Mouse (Mus musculus) midbrain, embryonic 15.5 days (tissue): Measurements from ENCODE around the gene Ntm. TPM values are rescaled to one million over a fixed set of nuclear protein-coding genes. Genes with fewer than 3 reads are reported as not detected.

Experiments
- ATAC-seq: fragments of 200-750 bp; cut with Nextera tagmentation; replicated peaks from 2 replicates; pipeline ENCODE4 v1.8.0; 2017; ENCODE audit warnings: moderate TSS enrichment
- H3K27ac ChIP-seq: fragments of 300-500 bp; sonication (generic); 2 replicates; pipeline ENCODE4 v1.5.1; 2015; ENCODE audit warnings: mild to moderate bottlenecking, inconsistent platforms
- H3K27me3 ChIP-seq: fragments of 300-500 bp; sonication (generic); replicated peaks from 2 replicates; pipeline ENCODE4 v1.6.1; 2015; ENCODE audit warnings: inconsistent platforms
- H3K36me3 ChIP-seq: fragments of 300-500 bp; sonication (generic); replicated peaks from 2 replicates; pipeline ENCODE4 v1.6.1; 2015; ENCODE audit warnings: inconsistent platforms
- H3K4me1 ChIP-seq: fragments of 300-500 bp; sonication (generic); 2 replicates; pipeline ENCODE4 v1.6.1; 2015; ENCODE audit warnings: inconsistent platforms
- H3K4me2 ChIP-seq: fragments of 300-500 bp; sonication (generic); 2 replicates; pipeline ENCODE4 v1.6.1; 2015; ENCODE audit warnings: inconsistent platforms, mild to moderate bottlenecking, moderate library complexity
- H3K4me3 ChIP-seq: fragments of 300-500 bp; sonication (generic); 2 replicates; pipeline ENCODE4 v1.5.1; 2015; ENCODE audit warnings: mild to moderate bottlenecking, inconsistent platforms
- H3K9ac ChIP-seq: fragments of 300-500 bp; sonication (generic); 2 replicates; pipeline ENCODE4 v1.6.1; 2015; ENCODE audit warnings: mild to moderate bottlenecking, inconsistent platforms
- H3K9me3 ChIP-seq: fragments of 300-500 bp; sonication (generic); 2 replicates; pipeline ENCODE4 v1.6.1; 2016; ENCODE audit warnings: inconsistent platforms
- WGBS: fragments of 180-500 bp; shearing (Covaris S2); methylation state at CpG from one replicate; pipeline ENCODE4 v1.1.7; 2015; ENCODE audit warnings: mixed read lengths; 5-methylcytosine and 5-hydroxymethylcytosine counted together
- polyA plus RNA-seq: library from polyadenylated mRNA; unstranded; fragments of >200 nt; fragmentation: Nextera tagmentation; extraction: Ambion mirVana; gene quantifications from 2 replicates; pipeline ENCODE4 v1.2.1, GENCODE M21; 2015

Ntm gene
- polyA plus RNA-seq, 1 experiment from 2014 or later = 246 TPM

DNA sequence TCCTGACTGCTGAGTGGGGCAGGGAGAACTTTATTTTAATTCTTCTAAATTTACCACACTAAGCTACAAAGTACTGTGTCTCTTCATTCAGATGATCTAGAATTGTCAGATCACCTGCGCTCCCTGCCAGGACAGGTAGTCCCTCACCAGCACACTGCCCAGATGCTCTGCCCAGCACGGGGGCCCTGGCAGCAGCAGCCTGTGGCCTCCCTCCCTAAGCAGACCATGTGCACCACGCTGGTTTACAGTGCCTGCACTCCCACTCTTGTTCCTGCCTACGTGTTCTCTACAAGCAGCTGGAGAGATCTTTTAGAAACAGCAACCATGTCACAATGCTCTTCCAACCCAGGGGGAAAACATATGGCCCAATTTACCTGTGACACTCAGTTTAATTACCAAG lies 490.7 kb downstream of the Ntm start:
- Histone ChIP-seq H3K9ac (no peak overlapping the region), H3K27me3 (no peaks in the 10 kb centered on the region), H3K27ac (no peak overlapping the region), H3K4me3 (no peak overlapping the region), H3K36me3 (no peaks in the 10 kb centered on the region), H3K9me3 (no peaks in the 10 kb centered on the region), H3K4me1 (peaks cover 5% of the 10 kb centered on the region), H3K4me2 (no peak overlapping the region)
- WGBS = 69% methylated on average over 4 of the region's 4 CpGs
- ATAC-seq = no peak

DNA sequence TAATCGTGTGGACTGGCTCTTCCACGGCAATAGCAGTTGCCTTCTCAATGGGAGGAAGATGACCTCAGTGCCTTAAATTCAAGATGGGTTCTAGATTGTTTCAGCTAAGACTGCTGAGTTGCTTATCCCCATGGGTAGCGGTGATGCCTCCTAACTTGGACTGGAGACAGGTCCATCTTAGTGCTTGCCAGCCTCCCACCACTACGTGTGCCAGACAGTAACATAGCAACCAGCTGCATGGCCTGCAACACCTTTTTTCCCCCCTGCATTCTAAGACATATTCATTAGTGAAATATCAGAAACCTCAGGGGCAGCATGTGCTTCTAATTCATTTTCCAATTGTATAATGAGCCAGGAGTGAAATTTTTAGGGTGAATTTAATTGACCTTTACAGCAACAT lies 498.2 kb downstream of the Ntm start:
- whole genome bisulfite sequencing = 76% methylated on average over 4 of the region's 4 CpGs
- Histone ChIP-seq H3K27me3 (no peaks in the 10 kb centered on the region), H3K9me3 (no peaks in the 10 kb centered on the region), H3K4me2 (no peak overlapping the region), H3K27ac (no peak overlapping the region), H3K4me3 (no peak overlapping the region), H3K9ac (no peak overlapping the region), H3K36me3 (no peaks in the 10 kb centered on the region), H3K4me1 (peaks cover 12% of the 10 kb centered on the region)
- ATAC-seq = no peak

DNA sequence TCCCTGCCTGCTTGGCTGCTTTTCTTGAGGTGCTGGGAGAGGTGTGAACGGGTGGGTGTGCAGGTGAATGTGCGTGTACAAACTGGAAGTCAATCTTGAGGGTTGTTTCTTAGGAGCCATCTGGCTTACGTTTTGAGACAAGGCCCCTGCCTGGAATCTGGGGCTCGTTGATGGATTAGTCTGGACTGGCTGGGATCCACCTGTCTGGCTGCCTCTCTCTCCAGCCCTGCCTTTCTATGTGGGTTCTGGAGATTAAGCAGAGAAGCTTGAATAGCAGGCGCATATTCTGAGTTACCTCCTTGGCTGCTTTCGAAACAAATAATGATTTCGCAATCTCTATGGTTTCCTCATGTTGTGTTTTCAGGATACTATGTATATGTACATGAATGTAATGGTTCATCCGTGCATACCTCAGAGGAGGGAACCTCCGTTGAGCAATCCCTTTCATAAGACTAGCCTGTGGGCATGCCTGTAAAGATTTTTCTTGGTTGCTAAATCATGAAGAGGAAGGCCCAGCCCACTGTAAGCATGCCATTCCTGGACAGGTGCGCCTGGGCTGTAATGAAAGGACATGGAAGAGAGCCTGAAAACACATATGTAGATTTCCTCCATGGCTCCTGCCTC lies 499.9 kb downstream of the Ntm start:
- Histone ChIP-seq H3K4me3 (no peak overlapping the region), H3K4me1 (peaks cover 22% of the 10 kb centered on the region), H3K9ac (no peak overlapping the region), H3K9me3 (no peaks in the 10 kb centered on the region), H3K27me3 (no peaks in the 10 kb centered on the region), H3K27ac (no peak overlapping the region), H3K36me3 (no peaks in the 10 kb centered on the region), H3K4me2 (no peak overlapping the region)
- ATAC-seq = no peak
- 83% methylated on average over 10 of the region's 10 CpGs for WGBS

DNA sequence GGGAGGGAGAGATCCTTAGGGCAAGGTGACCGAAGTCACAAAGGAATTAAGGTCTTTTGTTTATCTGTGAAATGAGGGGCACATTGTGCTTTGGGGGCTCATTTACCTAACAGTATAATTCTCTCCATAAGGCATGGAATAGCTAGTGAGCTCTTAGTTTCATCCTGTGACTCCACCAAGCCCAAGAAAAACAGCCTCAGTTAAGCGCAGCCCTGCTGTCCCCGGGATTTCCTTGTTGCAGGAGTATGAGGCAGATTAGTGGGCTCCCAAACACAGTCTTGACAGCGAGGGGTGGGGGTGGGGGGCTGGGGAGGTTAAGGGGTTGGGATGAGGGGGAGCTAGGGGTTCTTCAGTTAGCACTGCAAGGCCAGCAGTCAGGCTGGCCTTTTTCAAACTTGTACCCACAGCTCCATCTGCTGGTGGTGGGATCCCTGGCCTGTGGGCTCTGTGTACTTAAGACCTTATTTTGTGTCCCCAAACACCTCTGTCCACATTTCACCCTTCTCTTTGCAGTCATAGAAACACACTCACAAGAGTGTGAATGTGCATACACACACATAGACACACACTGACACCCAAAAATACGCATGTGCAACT lies 504.9 kb downstream of the Ntm start:
- Histone ChIP-seq H3K9ac (no peak overlapping the region), H3K4me1 (peaks cover 13% of the 10 kb centered on the region), H3K27ac (no peak overlapping the region), H3K9me3 (no peaks in the 10 kb centered on the region), H3K27me3 (no peaks in the 10 kb centered on the region), H3K4me2 (no peak overlapping the region), H3K4me3 (no peak overlapping the region), H3K36me3 (no peaks in the 10 kb centered on the region)
- peak; percentile 71 for ATAC-seq
- 11% methylated on average over 5 of the region's 5 CpGs for WGBS

- Histone ChIP-seq H3K36me3 (no peaks in the 10 kb centered on the region), H3K4me2 (no peak overlapping the region), H3K4me3 (no peak overlapping the region), H3K4me1 (peaks cover 13% of the 10 kb centered on the region), H3K9ac (no peak overlapping the region), H3K27ac (no peak overlapping the region), H3K9me3 (no peaks in the 10 kb centered on the region), H3K27me3 (no peaks in the 10 kb centered on the region)
- WGBS = 85% methylated on average over 7 of the region's 7 CpGs
- no peak for ATAC-seq
Observed at GRCm38 (mm10) chr9:29456014-29456413, 506.9 kb downstream of the Ntm start.

- Histone ChIP-seq H3K27me3 (no peaks in the 10 kb centered on the region), H3K36me3 (no peaks in the 10 kb centered on the region), H3K9me3 (no peaks in the 10 kb centered on the region), H3K27ac (no peak overlapping the region), H3K9ac (no peak overlapping the region), H3K4me1 (no peaks in the 10 kb centered on the region), H3K4me3 (no peak overlapping the region), H3K4me2 (no peak overlapping the region)
- 81% methylated on average over 1 of the region's 1 CpGs for WGBS
- no peak for ATAC-seq
Observed at GRCm38 (mm10) chr9:29451232-29451631, 511.7 kb downstream of the Ntm start.

DNA sequence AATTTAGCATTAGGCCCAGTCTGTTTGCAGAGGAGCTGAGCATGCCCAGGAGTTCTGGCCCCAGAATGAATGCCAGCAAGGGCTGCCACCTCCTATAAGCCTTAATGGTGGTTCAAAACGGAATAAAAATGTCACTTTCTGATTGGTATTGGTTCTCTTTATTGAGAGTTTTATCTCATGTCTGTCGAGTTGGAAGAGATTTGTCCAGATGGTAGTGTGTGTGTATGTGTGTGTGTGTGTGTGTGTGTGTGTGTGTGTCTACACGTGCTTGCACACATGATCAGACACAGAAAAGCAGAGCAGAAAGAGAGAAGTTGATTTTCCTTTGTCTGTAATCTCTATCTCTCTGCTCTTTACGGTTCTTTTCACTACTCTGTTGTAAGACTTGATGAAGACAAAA lies 518.9 kb downstream of the Ntm start:
- H3K27me3 ChIP-seq = no peaks in the 10 kb centered on the region
- H3K9me3 ChIP-seq = no peaks in the 10 kb centered on the region
- no peak overlapping the region for H3K27ac ChIP-seq
- ATAC-seq = no peak
- no peaks in the 10 kb centered on the region for H3K36me3 ChIP-seq
- no peak overlapping the region for H3K4me3 ChIP-seq
- 0 out of 2 replicates have a peak, but pooled peaks cover 4% of the 10 kb centered on the region for H3K4me1 ChIP-seq
- H3K9ac ChIP-seq = no peak overlapping the region
- H3K4me2 ChIP-seq = no peak overlapping the region
- WGBS = 33% methylated on average over 4 of the region's 4 CpGs

GRCm38 (mm10) chr9:29439401-29439800 lies 523.5 kb downstream of the Ntm start:
- Histone ChIP-seq H3K36me3 (no peaks in the 10 kb centered on the region), H3K27ac (no peak overlapping the region), H3K27me3 (no peaks in the 10 kb centered on the region), H3K4me3 (no peak overlapping the region), H3K9ac (no peak overlapping the region), H3K9me3 (no peaks in the 10 kb centered on the region), H3K4me2 (no peak overlapping the region), H3K4me1 (peaks cover 8% of the 10 kb centered on the region)
- WGBS = 61% methylated on average over 5 of the region's 5 CpGs
- no peak for ATAC-seq

GRCm38 (mm10) chr9:29434611-29435010 lies 528.3 kb downstream of the Ntm start:
- no peak overlapping the region for H3K4me2 ChIP-seq
- no peaks in the 10 kb centered on the region for H3K27me3 ChIP-seq
- H3K27ac ChIP-seq = peak overlapping the region; percentile 18; the same call in 1 of the 2 replicates
- H3K4me3 ChIP-seq = no peak overlapping the region
- WGBS = 36% methylated on average over 6 of the region's 6 CpGs
- ATAC-seq = no peak
- no peaks in the 10 kb centered on the region for H3K36me3 ChIP-seq
- peaks cover 20% of the 10 kb centered on the region for H3K4me1 ChIP-seq
- no peak overlapping the region for H3K9ac ChIP-seq
- no peaks in the 10 kb centered on the region for H3K9me3 ChIP-seq

DNA sequence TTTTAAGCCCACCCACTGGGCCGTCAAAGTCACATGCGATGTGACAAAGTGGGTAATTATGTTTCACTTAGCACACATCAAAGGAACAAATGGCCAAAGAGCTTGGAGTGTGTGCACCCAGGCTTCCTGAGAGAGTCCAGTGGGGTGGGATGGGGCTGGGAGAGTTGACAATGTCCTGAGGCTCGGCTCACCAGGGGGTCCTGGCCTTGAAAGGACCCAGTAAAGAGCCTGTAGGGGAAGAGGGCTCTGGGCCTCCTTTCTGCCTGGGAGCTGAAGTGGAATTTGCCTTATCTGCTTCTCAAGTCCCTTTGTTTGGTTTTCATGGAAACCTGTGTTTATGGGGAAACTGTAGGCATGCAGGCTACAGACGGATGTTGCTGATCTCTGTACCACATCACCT lies 529.0 kb downstream of the Ntm start:
- Histone ChIP-seq H3K4me2 (no peak overlapping the region), H3K9ac (no peak overlapping the region), H3K4me3 (no peak overlapping the region), H3K27ac (peak overlapping the region; percentile 18; the same call in 1 of the 2 replicates), H3K27me3 (no peaks in the 10 kb centered on the region), H3K36me3 (no peaks in the 10 kb centered on the region), H3K9me3 (no peaks in the 10 kb centered on the region), H3K4me1 (peaks cover 20% of the 10 kb centered on the region)
- WGBS = 3% methylated on average over 4 of the region's 4 CpGs
- ATAC-seq = peak; percentile 52; the same call in 1 of the 2 replicates

DNA sequence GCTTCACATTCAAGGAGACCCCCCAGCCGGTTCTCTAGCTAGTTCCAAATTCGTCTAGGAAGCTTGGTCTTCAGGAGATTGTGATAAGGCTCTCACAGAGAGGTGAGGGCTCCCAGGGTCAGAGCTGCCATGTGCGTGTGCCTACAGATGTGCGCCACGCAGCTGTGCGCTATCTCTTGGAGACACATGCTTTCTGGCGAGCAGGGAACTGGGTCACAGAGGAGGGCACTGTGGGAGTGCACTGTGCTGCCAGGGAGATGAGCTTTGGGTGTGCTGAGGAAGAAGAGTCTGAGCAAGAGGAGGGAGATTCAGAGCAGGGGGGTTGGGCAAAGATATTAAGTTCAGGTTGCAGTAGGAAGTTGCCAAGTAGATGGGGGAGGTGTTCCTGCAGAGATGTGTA lies 529.8 kb downstream of the Ntm start:
- Histone ChIP-seq H3K9me3 (no peaks in the 10 kb centered on the region), H3K4me3 (no peak overlapping the region), H3K27ac (no peak overlapping the region), H3K36me3 (no peaks in the 10 kb centered on the region), H3K4me2 (no peak overlapping the region), H3K4me1 (peaks cover 26% of the 10 kb centered on the region), H3K27me3 (no peaks in the 10 kb centered on the region), H3K9ac (no peak overlapping the region)
- ATAC-seq = no peak
- 67% methylated on average over 7 of the region's 7 CpGs for WGBS

DNA sequence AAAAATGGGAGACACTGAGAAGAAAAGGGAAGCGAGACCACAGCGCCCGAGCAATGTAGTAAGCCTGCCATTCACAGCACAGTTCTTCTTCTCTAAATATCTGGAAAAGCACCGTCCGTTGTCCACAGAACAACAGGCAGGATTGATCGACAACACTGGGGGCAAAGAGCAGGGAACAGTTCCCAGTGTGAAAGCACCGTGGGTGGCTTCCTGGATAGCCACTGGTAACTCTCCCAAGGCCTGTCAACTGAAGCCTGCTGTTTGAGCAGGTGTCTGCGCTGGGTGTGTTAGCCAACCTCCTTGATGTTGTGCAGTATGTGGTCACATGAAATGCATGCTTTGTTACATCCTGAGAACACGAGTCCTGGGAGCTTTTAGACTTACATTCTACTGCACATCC lies 531.4 kb downstream of the Ntm start:
- Histone ChIP-seq H3K4me1 (peaks cover 26% of the 10 kb centered on the region), H3K9me3 (no peaks in the 10 kb centered on the region), H3K36me3 (no peaks in the 10 kb centered on the region), H3K27me3 (no peaks in the 10 kb centered on the region), H3K4me2 (no peak overlapping the region), H3K4me3 (no peak overlapping the region), H3K27ac (no peak overlapping the region), H3K9ac (no peak overlapping the region)
- no peak for ATAC-seq
- 76% methylated on average over 9 of the region's 9 CpGs for WGBS

GRCm38 (mm10) chr9:29430189-29430588 lies 532.8 kb downstream of the Ntm start:
- no peaks in the 10 kb centered on the region for H3K36me3 ChIP-seq
- no peaks in the 10 kb centered on the region for H3K9me3 ChIP-seq
- peaks cover 26% of the 10 kb centered on the region for H3K4me1 ChIP-seq
- H3K27me3 ChIP-seq = no peaks in the 10 kb centered on the region
- 71% methylated on average over 3 of the region's 3 CpGs for WGBS
- no peak overlapping the region for H3K27ac ChIP-seq
- no peak overlapping the region for H3K4me3 ChIP-seq
- ATAC-seq = no peak
- no peak overlapping the region for H3K9ac ChIP-seq
- no peak overlapping the region for H3K4me2 ChIP-seq
